Mouse (Mus musculus) small intestine, adult 2 months (tissue): Measurements from ENCODE around the gene Rassf8. TPM values are rescaled to one million over a fixed set of nuclear protein-coding genes. Genes with fewer than 3 reads are reported as not detected.

Experiments used
- H3K27ac ChIP-seq: fragments of 200-500 bp; 2 replicates; pipeline ENCODE4 v1.5.1; 2012; ENCODE audit warnings: low read depth, low read length, control low read depth, inconsistent platforms; ENCODE audit not compliant: insufficient read depth
- H3K27me3 ChIP-seq: fragments of 200-500 bp; 2 replicates; pipeline ENCODE4 v1.6.1; 2012; ENCODE audit warnings: mild to moderate bottlenecking, moderate library complexity, low read length, inconsistent platforms; ENCODE audit not compliant: control insufficient read depth, insufficient read depth
- H3K36me3 ChIP-seq: fragments of 200-500 bp; 2 replicates; pipeline ENCODE4 v1.6.1; 2012; ENCODE audit warnings: mild to moderate bottlenecking, low read length, control low read depth, inconsistent platforms; ENCODE audit not compliant: control insufficient read depth, insufficient read depth
- H3K4me1 ChIP-seq: fragments of 200-500 bp; 2 replicates; pipeline ENCODE4 v1.6.1; 2012; ENCODE audit warnings: low read length, inconsistent platforms, mixed read lengths; ENCODE audit not compliant: control insufficient read depth, insufficient read depth, insufficient read length
- H3K4me3 ChIP-seq: fragments of 200-500 bp; 2 replicates; pipeline ENCODE4 v1.5.1; 2012; ENCODE audit warnings: low read depth, mild to moderate bottlenecking, control low read depth, inconsistent platforms, low read length, moderate library complexity
- CTCF ChIP-seq: fragments of 200-500 bp; IDR thresholded peaks from 2 replicates; pipeline ENCODE4 v1.5.1; 2012; ENCODE audit warnings: low read depth, mild to moderate bottlenecking, control low read depth, inconsistent platforms, low read length, moderate library complexity, mixed read lengths; ENCODE audit not compliant: insufficient replicate concordance, insufficient read length; ENCODE audit errors: extremely low read depth
- POLR2A ChIP-seq: fragments of 200-500 bp; IDR thresholded peaks from 2 replicates; pipeline ENCODE4 v1.6.1; 2012; ENCODE audit warnings: low read depth, mild to moderate bottlenecking, control low read depth, inconsistent platforms, low read length, moderate library complexity
- WGBS: fragments of 180-500 bp; shearing (Covaris S2); methylation state at CpG from one replicate; pipeline ENCODE4 v1.1.7; 2018; 5-methylcytosine and 5-hydroxymethylcytosine counted together
- polyA plus RNA-seq: library from polyadenylated mRNA; depleted of rRNA; stranded (reverse); fragments of >200 nt; gene quantifications from 2 replicates; pipeline ENCODE4 v1.2.3, GENCODE M21; 2012

Rassf8 gene
- polyA plus RNA-seq, 1 experiment = 1.1 TPM

DNA sequence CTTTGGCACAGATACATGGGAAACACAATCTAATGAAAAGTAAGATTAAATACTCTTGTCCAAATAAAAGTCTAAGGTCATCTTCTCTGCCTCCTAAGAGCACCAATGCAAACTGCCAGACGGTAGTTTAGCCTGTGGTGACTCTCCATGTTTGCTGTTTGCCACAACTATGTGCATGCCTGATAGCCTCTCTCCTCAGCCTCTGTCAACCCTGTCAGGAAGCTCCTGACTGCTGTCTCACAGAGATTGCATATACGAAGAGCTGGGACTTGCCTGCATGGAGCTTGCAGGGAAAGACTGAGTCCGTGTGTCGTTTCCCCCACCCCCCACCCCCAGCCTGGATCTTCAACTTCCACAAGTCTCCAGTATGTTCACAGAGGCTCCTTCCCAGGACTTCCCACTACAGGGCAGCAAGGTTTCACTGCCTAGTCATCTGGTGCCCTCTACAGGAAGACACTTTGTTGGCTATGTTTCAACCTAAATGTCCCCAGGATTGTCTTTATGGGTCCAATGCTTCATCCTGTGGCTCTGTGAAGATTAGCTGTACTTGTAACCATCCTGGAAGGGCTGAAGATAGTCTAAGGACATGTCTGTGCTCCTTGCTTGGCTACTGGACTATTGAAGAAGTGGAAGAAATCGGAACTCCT is 77.2 kb downstream of the Rassf8 start:
- H3K4me1 ChIP-seq = peaks cover 3% of the 10 kb centered on the region; the same call in 1 of the 2 replicates
- TF ChIP-seq CTCF = no peak
- TF ChIP-seq POLR2A = no peak

DNA sequence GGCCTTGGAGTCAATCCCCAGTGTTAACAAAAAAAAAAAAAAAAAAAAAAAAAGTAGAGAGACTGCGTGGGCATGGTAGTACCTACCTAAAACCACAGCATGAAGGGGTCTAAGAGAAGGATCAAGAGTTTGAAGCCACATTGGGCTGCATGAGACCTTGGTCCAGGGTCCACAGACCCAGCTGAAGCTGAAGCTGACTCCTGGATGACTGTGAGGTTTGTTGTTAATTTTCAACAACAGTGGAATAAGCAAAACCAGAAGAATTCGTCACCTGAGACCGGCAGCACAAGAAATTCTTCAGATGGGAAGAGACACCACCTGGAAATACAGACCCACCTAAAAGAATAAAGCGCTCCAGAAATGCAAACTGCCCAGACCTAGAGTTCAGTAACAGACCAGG is 79.8 kb downstream of the Rassf8 start:
- H3K4me3 ChIP-seq = no peak overlapping the region
- H3K4me1 ChIP-seq = peaks cover 3% of the 10 kb centered on the region; the same call in 1 of the 2 replicates
- no peaks in the 10 kb centered on the region for H3K36me3 ChIP-seq
- TF ChIP-seq POLR2A (no peak), CTCF (no peak)
- 88% methylated on average over 4 of the region's 4 CpGs for WGBS
- no peaks in the 10 kb centered on the region for H3K27me3 ChIP-seq
- no peak overlapping the region for H3K27ac ChIP-seq

More for the DNA sequence above, 77.2 kb downstream of the Rassf8 start:
- no peak overlapping the region for H3K4me3 ChIP-seq
- WGBS = 42% methylated on average over 5 of the region's 5 CpGs
- no peaks in the 10 kb centered on the region for H3K27me3 ChIP-seq
- H3K36me3 ChIP-seq = no peaks in the 10 kb centered on the region
- no peak overlapping the region for H3K27ac ChIP-seq

DNA sequence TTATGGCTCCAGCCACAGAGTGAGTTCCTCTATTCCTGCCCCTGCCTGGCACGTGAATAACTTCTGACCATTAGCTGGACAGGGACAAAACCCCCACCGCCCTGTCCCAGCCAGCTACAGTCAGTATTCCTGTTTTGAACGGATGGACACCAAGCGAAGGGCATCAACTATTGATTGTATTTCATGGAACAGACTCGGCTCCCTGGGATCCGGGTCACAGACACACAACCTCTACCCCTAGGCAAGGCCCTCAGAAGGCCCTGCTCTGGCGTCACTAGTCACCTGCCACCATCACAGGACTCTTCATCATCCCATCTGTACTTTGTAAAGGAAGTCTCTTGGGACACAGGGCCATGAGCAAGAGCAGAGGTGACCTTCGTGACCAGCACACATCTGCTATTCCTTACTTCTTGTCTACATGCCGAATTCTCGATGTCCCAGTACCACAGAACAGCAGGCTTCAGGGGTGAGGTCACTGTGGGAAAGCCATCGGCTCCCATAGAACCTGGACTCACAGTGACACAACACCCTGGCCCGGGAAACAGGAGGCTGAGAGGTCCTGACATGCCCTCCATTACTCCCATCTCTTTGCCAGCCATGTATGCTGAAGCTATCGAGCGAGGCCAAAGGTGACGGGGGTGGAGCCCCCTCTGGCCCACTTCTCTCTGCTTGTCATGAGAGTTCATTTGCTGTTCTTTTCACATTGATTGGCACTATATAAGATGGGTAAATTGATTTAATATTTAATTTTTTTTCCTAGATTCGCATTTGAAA is 82.7 kb downstream of the Rassf8 start:
- H3K4me3 ChIP-seq = no peak overlapping the region
- no peak overlapping the region for H3K27ac ChIP-seq
- 83% methylated on average over 16 of the region's 16 CpGs for WGBS
- no peaks in the 10 kb centered on the region for H3K4me1 ChIP-seq
- no peaks in the 10 kb centered on the region for H3K36me3 ChIP-seq
- no peaks in the 10 kb centered on the region for H3K27me3 ChIP-seq
- no peak for TF ChIP-seq POLR2A
- no peak for TF ChIP-seq CTCF

DNA sequence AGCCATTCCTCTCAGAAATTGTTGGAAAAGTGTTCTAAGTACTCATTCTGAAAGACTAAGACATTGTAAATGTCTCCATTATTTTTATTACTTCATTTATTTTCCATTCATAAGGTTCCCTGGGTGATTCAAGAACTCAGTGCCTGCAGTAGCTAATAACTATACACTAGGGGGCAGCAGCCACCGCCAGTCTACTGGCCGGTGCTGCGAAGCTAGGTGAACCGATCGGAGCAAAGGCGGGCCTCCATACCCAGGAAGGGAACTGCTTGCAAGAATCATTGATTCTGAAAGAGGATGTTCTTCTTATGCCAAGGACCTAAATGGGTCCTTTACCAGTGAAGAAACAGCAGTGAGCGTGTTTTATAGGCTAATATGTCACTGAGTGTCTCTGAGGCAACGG is 83.6 kb downstream of the Rassf8 start:
- WGBS = 14% methylated on average over 8 of the region's 8 CpGs
- H3K4me3 ChIP-seq = no peak overlapping the region
- peak; percentile 97 for TF ChIP-seq CTCF
- TF ChIP-seq POLR2A = no peak
- H3K27ac ChIP-seq = no peak overlapping the region
- H3K4me1 ChIP-seq = no peaks in the 10 kb centered on the region
- H3K27me3 ChIP-seq = no peaks in the 10 kb centered on the region
- no peaks in the 10 kb centered on the region for H3K36me3 ChIP-seq

DNA sequence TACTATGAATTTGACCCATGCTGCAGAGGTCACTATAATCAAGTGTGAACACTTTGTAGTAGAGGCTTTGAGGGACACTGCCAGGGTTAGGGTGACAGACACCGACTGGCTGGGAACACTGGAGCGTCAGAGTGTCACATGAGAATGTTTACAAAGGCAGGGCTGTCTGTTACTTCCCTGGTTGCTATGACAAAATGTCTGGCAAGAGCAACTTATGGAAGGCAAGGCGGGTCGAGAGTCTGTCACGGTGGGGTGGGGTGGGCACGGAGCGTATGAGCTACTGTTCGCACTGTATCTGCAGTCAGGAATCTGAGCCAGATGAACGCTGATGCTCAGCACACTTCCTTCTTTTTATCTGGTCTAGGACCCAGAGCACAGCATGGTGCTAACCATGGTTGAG is 84.1 kb downstream of the Rassf8 start:
- WGBS = 43% methylated on average over 9 of the region's 9 CpGs

DNA sequence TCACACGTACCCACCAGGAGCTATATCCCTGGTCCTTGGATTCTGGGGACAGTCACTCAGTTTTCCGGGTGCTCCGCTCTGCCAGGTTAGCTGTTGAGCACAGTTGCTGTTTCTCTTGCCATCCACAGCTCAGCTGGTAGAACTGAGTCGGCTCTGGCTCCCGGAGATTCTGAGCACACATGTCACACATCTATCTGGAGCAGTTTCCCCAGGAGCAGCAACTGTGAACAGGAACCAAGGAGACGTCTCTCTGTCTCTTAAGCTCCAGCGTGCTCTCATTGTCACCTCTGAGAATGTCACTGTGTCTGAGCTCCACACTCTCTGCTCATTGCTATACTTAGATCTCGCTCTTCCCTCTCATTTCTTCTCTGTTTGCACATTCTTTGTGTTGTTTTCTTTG is 86.4 kb downstream of the Rassf8 start:
- Histone ChIP-seq H3K36me3 (no peaks in the 10 kb centered on the region), H3K4me3 (no peak overlapping the region), H3K27me3 (no peaks in the 10 kb centered on the region), H3K4me1 (no peaks in the 10 kb centered on the region), H3K27ac (no peak overlapping the region)
- WGBS = 67% methylated on average over 8 of the region's 8 CpGs
- no peak for TF ChIP-seq POLR2A

More for the DNA sequence above, 84.1 kb downstream of the Rassf8 start:
- H3K27ac ChIP-seq = no peak overlapping the region
- H3K4me1 ChIP-seq = no peaks in the 10 kb centered on the region
- H3K4me3 ChIP-seq = no peak overlapping the region
- TF ChIP-seq CTCF (no peak), POLR2A (no peak)
- H3K36me3 ChIP-seq = no peaks in the 10 kb centered on the region
- H3K27me3 ChIP-seq = no peaks in the 10 kb centered on the region

DNA sequence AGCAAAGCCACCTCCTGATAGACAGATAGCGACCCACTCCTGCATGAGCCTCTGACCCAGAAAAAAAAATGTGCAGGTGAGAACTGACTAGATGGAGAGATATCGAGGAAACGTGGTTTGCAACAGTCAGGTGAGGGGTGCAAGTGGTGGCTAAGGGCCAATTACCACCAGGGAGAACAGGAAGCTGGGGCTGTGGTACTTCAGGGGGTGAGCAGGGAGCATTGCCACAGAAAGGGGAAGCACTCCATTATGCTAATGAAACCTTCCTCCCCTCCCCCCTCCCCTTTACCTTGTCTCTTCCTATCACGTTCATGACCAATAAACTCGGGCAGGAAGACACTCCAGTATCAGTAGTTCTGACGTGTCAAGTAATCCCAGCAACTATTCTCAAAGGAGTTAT is 88.8 kb downstream of the Rassf8 start:
- Histone ChIP-seq H3K27me3 (no peaks in the 10 kb centered on the region), H3K27ac (no peak overlapping the region), H3K36me3 (no peaks in the 10 kb centered on the region), H3K4me3 (no peak overlapping the region), H3K4me1 (no peaks in the 10 kb centered on the region)
- TF ChIP-seq CTCF = no peak
- TF ChIP-seq POLR2A = no peak
- WGBS = 25% methylated on average over 6 of the region's 6 CpGs
